Mouse (Mus musculus): ENCODE results near the gene Arhgap31. TPM values are rescaled to one million over a fixed set of nuclear protein-coding genes. Genes with fewer than 3 reads are reported as not detected.

Arhgap31 gene
- total RNA-seq, 2 experiments from 2014 or later, result 21.1 to 24.2 TPM

GRCm38 (mm10) chr16:38549479-38550396, 163.3 kb downstream of the Arhgap31 start, which contains the start of gene Poglut1:
TSS of gene Poglut1 (minus strand) at chr16:38550258.
- DNase-seq (ENCODE audit: low spot score in 2 of 2), result peak; percentile 82 to 87

Other genes starting within 250 kb of the Arhgap31 start
- gene Timmdc1, start 190.6 kb downstream of the Arhgap31 start, total RNA-seq (2021), result 10 to 100 TPM; 30.5 to 32.9 TPM
- gene Poglut1, start 163.0 kb downstream of the Arhgap31 start, total RNA-seq (2021), result 10 to 100 TPM; 39.4 to 44.2 TPM
- 10 to 100 TPM; 24.3 to 25.3 TPM for gene Tmem39a, start 154.6 kb downstream of the Arhgap31 start, total RNA-seq (2021)
- 10 to 100 TPM; 27.7 to 31.2 TPM for gene B4galt4, start 29.0 kb upstream of the Arhgap31 start, total RNA-seq (2021)
- under 1 TPM; 0.30 to 0.80 TPM for gene Upk1b, start 87.1 kb upstream of the Arhgap31 start, total RNA-seq (2021)
- gene 4930435E12Rik, start 115.5 kb upstream of the Arhgap31 start, total RNA-seq (2021), result not detected
- 10 to 100 TPM; 26.1 to 27.7 TPM for gene Igsf11, start 179.4 kb upstream of the Arhgap31 start, total RNA-seq (2021)